26 mouse cellular contexts compared by ENCODE assay signal in the genomic region with DNA sequence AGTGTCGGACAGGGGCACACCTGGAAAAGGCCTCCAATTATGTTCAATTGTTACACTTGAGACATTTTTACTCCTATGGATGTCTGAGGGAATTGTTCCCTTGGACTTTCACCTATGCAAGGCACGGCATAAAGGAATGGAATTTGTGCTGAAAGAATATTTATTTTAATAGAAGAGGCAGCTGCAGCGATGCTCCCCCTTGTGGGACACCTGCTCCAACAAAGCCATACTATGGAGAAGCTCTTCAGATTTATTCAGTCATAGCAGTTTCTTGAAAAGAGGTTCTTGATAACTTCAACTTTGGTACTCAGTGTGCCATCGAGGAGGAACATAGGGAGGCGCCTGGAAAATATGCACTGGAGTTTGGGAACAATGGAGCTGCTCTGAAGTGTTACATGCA.
DNase-seq lines count a peak whose midpoint lies in the region; ATAC-seq and TF ChIP-seq lines count a peak whose summit lies in the region.
"Had no signal": no experiment of that assay in that cellular context is flagged by ENCODE, and none has a peak within 500 bp of the region (broad histone marks: within the 10 kb centered on the region; RNA-seq: fewer than 3 reads in every experiment).

No protein-coding gene starts in this region.

- no peak for TF ChIP-seq EP300 in lung, postnatal 0 days (IDR thresholded peaks at IDR 0.05)

- no peak overlapping the region for H3K4me2 ChIP-seq in forebrain, embryonic 16.5 days (ENCODE audit: low read length)
- no peak overlapping the region for H3K4me2 ChIP-seq in forebrain, embryonic 12.5 days
- no peak overlapping the region for H3K4me2 ChIP-seq in hindbrain, postnatal 0 days (ENCODE audit: low read depth, low read length)
- no peak overlapping the region for H3K4me2 ChIP-seq in hindbrain, embryonic 12.5 days (replicated peaks)
- no peak overlapping the region for H3K4me2 ChIP-seq in lung, postnatal 0 days (replicated peaks; ENCODE audit: low read depth, low read length)
- H3K4me2 ChIP-seq: embryonic facial prominence, embryonic 13.5 days; heart, embryonic 12.5 days; heart, embryonic 15.5 days; hindbrain, embryonic 15.5 days; intestine, embryonic 15.5 days had no signal

- 0 out of 2 replicates have a peak, but pooled peaks have one; percentile 3 for TF ChIP-seq CTCF in hindbrain, postnatal 0 days (IDR thresholded peaks at IDR 0.05; ENCODE audit: low read depth)
- no peak for TF ChIP-seq CTCF in lung, postnatal 0 days (IDR thresholded peaks at IDR 0.05)

- no peaks in the 10 kb centered on the region for H3K9me3 ChIP-seq in forebrain, embryonic 16.5 days (ENCODE audit: control insufficient read depth, low read length)
- no peaks in the 10 kb centered on the region for H3K9me3 ChIP-seq in forebrain, embryonic 12.5 days
- no peaks in the 10 kb centered on the region for H3K9me3 ChIP-seq in hindbrain, postnatal 0 days (ENCODE audit: low read length)
- H3K9me3 ChIP-seq in hindbrain, embryonic 12.5 days (replicated peaks) = no peaks in the 10 kb centered on the region
- no peaks in the 10 kb centered on the region for H3K9me3 ChIP-seq in lung, postnatal 0 days (ENCODE audit: low read length)
- H3K9me3 ChIP-seq: embryonic facial prominence, embryonic 10.5 days; embryonic facial prominence, embryonic 13.5 days; heart, embryonic 12.5 days; heart, embryonic 15.5 days; hindbrain, embryonic 15.5 days; intestine, embryonic 15.5 days had no signal

- no peak overlapping the region for H3K9ac ChIP-seq in forebrain, embryonic 16.5 days (replicated peaks; ENCODE audit: low read depth, low read length)
- H3K9ac ChIP-seq in forebrain, embryonic 12.5 days = no peak overlapping the region
- H3K9ac ChIP-seq in hindbrain, postnatal 0 days (replicated peaks; ENCODE audit: low read length) = no peak overlapping the region
- no peak overlapping the region for H3K9ac ChIP-seq in hindbrain, embryonic 12.5 days
- H3K9ac ChIP-seq in lung, postnatal 0 days (replicated peaks; ENCODE audit: low read depth) = no peak overlapping the region
- H3K9ac ChIP-seq: embryonic facial prominence, embryonic 13.5 days; heart, embryonic 12.5 days; heart, embryonic 15.5 days; hindbrain, embryonic 15.5 days; intestine, embryonic 15.5 days had no signal

- 0 out of 2 replicates have a peak, but pooled peaks have one; percentile 10 for ATAC-seq in forebrain, embryonic 16.5 days
- no peak for ATAC-seq in forebrain, embryonic 12.5 days (ENCODE audit: low FRiP score)
- ATAC-seq in hindbrain, postnatal 0 days = no peak
- no peak for ATAC-seq in hindbrain, embryonic 12.5 days (ENCODE audit: low FRiP score)
- ATAC-seq in lung, postnatal 0 days = no peak
- no peak for ATAC-seq in megakaryocyte progenitor cell, adult 5-6 weeks (replicated peaks; ENCODE audit: poor library complexity)
- ATAC-seq: CD4-positive, CD25-positive, alpha-beta regulatory T cell, adult 4 months; intestine, embryonic 15.5 days had no signal

- no peak for DNase-seq in hindbrain, postnatal 0 days (ENCODE audit: low spot score)
- peak; percentile 8 for DNase-seq in lung, postnatal 0 days (ENCODE audit: low spot score)
- DNase-seq in lung, postnatal 10 days = no peak
- DNase-seq: adrenal gland, adult 2 months; adrenal gland, postnatal 14 days; cerebellum, adult 11-12 months; cerebellum, adult 8-10 months; cerebellum, postnatal 36 days; embryo, embryonic 11 days; gastrocnemius, postnatal 25 days; heart, adult 2 months; heart, postnatal 14 days; heart, postnatal 4 days; kidney, adult 11 months had no signal

- WGBS in forebrain, embryonic 16.5 days = 53% methylated on average over 5 of the region's 5 CpGs
- WGBS in forebrain, embryonic 12.5 days = 75% methylated on average over 5 of the region's 5 CpGs
- WGBS in hindbrain, postnatal 0 days = 59% methylated on average over 5 of the region's 5 CpGs
- 83% methylated on average over 5 of the region's 5 CpGs for WGBS in hindbrain, embryonic 12.5 days
- 59% methylated on average over 5 of the region's 5 CpGs for WGBS in lung, postnatal 0 days

- H3K4me1 ChIP-seq in forebrain, embryonic 16.5 days (replicated peaks; ENCODE audit: control insufficient read depth, insufficient read depth, low read length) = no peaks in the 10 kb centered on the region
- H3K4me1 ChIP-seq in forebrain, embryonic 12.5 days = no peaks in the 10 kb centered on the region
- H3K4me1 ChIP-seq in hindbrain, postnatal 0 days (ENCODE audit: insufficient read depth, low read length) = no peaks in the 10 kb centered on the region
- H3K4me1 ChIP-seq in hindbrain, embryonic 12.5 days = no peaks in the 10 kb centered on the region
- no peaks in the 10 kb centered on the region for H3K4me1 ChIP-seq in lung, postnatal 0 days (ENCODE audit: insufficient read depth, low read depth, low read length)
- H3K4me1 ChIP-seq: embryonic facial prominence, embryonic 10.5 days; embryonic facial prominence, embryonic 13.5 days; heart, embryonic 12.5 days; heart, embryonic 15.5 days; hindbrain, embryonic 15.5 days; intestine, embryonic 15.5 days had no signal

- H3K27me3 ChIP-seq in forebrain, embryonic 16.5 days (replicated peaks; ENCODE audit: control insufficient read depth, insufficient read depth, low read length) = no peaks in the 10 kb centered on the region
- no peaks in the 10 kb centered on the region for H3K27me3 ChIP-seq in forebrain, embryonic 12.5 days
- no peaks in the 10 kb centered on the region for H3K27me3 ChIP-seq in hindbrain, postnatal 0 days (ENCODE audit: insufficient read depth, low read length)
- H3K27me3 ChIP-seq in hindbrain, embryonic 12.5 days = no peaks in the 10 kb centered on the region
- H3K27me3 ChIP-seq in lung, postnatal 0 days (replicated peaks; ENCODE audit: insufficient read depth, low read length) = no peaks in the 10 kb centered on the region
- H3K27me3 ChIP-seq: embryonic facial prominence, embryonic 13.5 days; heart, embryonic 12.5 days; heart, embryonic 15.5 days; hindbrain, embryonic 15.5 days; intestine, embryonic 15.5 days had no signal

- no peak overlapping the region for H3K4me3 ChIP-seq in forebrain, embryonic 16.5 days (replicated peaks; ENCODE audit: low read length)
- no peak overlapping the region for H3K4me3 ChIP-seq in forebrain, embryonic 12.5 days (replicated peaks)
- no peak overlapping the region for H3K4me3 ChIP-seq in hindbrain, postnatal 0 days (ENCODE audit: low read length)
- no peak overlapping the region for H3K4me3 ChIP-seq in hindbrain, embryonic 12.5 days
- no peak overlapping the region for H3K4me3 ChIP-seq in lung, postnatal 0 days (ENCODE audit: low read depth, low read length)
- H3K4me3 ChIP-seq: embryonic facial prominence, embryonic 10.5 days; embryonic facial prominence, embryonic 13.5 days; erythroblast, embryonic 14.5 days; heart, adult 2 months; heart, embryonic 12.5 days; heart, embryonic 15.5 days; hindbrain, embryonic 15.5 days; intestine, embryonic 15.5 days had no signal

- H3K27ac ChIP-seq in forebrain, embryonic 16.5 days (ENCODE audit: low read length) = no peak overlapping the region
- H3K27ac ChIP-seq in forebrain, embryonic 12.5 days = no peak overlapping the region
- H3K27ac ChIP-seq in hindbrain, postnatal 0 days = no peak overlapping the region
- no peak overlapping the region for H3K27ac ChIP-seq in hindbrain, embryonic 12.5 days
- no peak overlapping the region for H3K27ac ChIP-seq in lung, postnatal 0 days (ENCODE audit: low read length)
- H3K27ac ChIP-seq: embryonic facial prominence, embryonic 10.5 days; embryonic facial prominence, embryonic 13.5 days; heart, adult 2 months; heart, embryonic 15.5 days; hindbrain, embryonic 15.5 days; intestine, embryonic 15.5 days had no signal

- H3K36me3 ChIP-seq in forebrain, embryonic 16.5 days (ENCODE audit: control insufficient read depth, insufficient read depth) = no peaks in the 10 kb centered on the region
- H3K36me3 ChIP-seq in forebrain, embryonic 12.5 days (replicated peaks) = no peaks in the 10 kb centered on the region
- no peaks in the 10 kb centered on the region for H3K36me3 ChIP-seq in hindbrain, postnatal 0 days (ENCODE audit: insufficient read depth, low read length)
- no peaks in the 10 kb centered on the region for H3K36me3 ChIP-seq in hindbrain, embryonic 12.5 days
- H3K36me3 ChIP-seq in lung, postnatal 0 days (ENCODE audit: insufficient read depth, low read length) = no peaks in the 10 kb centered on the region
- H3K36me3 ChIP-seq: embryonic facial prominence, embryonic 10.5 days; embryonic facial prominence, embryonic 13.5 days; heart, embryonic 12.5 days; heart, embryonic 15.5 days; hindbrain, embryonic 15.5 days; intestine, embryonic 15.5 days had no signal
